Mouse (Mus musculus) cerebellum, adult 2 months (tissue): Measurements from ENCODE around the gene Cyb5rl.

Experiments used
- CTCF ChIP-seq: fragments of 200-500 bp; IDR thresholded peaks from 2 replicates; pipeline ENCODE4 v1.5.1; 2011; ENCODE audit warnings: low read depth, mild to moderate bottlenecking, control low read depth, low read length, moderate library complexity, borderline replicate concordance; ENCODE audit not compliant: insufficient read depth
- POLR2A ChIP-seq: fragments of 200-500 bp; IDR thresholded peaks from 2 replicates; pipeline ENCODE4 v1.6.1; 2011; ENCODE audit warnings: low read length, control low read depth, borderline replicate concordance; ENCODE audit not compliant: insufficient read depth

DNA sequence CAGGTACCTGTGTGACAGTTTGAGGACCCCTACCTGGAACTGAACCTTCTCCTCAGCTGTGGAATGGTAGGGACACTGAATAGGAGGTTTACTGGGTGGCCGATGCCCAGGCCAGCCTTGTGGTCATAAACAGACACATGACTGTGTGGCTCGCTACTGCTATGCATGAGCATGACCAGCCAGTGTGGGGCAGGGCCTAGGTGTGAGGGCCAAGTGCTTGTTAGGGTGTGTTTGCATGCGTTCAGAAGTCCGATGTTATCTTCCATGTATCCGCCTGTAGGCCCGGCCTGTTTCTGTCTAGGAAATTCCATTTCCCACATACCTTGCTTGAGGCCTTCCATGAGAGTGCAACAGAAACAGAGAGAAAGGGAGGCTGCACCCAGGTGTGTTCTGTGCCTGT, 53.9 kb downstream of the Cyb5rl start:
- TF ChIP-seq CTCF = no peak
- no peak for TF ChIP-seq POLR2A
